Comparison of ENCODE assay signal across 11 mouse cellular contexts in the genomic region with DNA sequence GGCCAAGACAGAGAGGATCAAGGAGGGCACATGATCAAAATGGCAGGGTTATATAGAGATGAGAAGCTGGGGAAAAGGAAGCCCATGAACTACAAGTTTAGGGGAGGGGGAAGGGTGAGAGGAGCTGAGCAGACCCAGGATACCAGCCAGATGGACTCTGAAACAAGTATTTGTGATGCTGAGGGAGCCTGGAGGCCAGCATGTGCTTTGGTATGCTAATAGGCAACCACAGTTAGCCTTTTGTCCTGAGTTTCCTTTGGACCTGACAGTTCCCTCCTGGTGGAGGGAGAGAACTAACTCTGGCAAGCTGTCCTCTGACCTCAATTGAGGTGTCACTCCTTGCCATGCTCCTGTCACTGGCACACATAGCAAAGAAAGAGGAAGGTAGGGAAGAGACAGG. TPM values are rescaled to one million over a fixed set of nuclear protein-coding genes. Genes with fewer than 3 reads are reported as not detected.
DNase-seq lines count a peak whose midpoint lies in the region; ATAC-seq and TF ChIP-seq lines count a peak whose summit lies in the region.
"Had no signal": no experiment of that assay in that cellular context is flagged by ENCODE, and none has a peak within 500 bp of the region (broad histone marks: within the 10 kb centered on the region; RNA-seq: fewer than 3 reads in every experiment).

No protein-coding gene starts in this region.

- H3K4me1 ChIP-seq in kidney, adult 2 months (ENCODE audit: control insufficient read depth, insufficient read depth, low read length): peaks cover 8% of the 10 kb centered on the region; the same call in 1 of the 2 replicates
- no peaks in the 10 kb centered on the region for H3K4me1 ChIP-seq in kidney, embryonic 16.5 days (ENCODE audit: insufficient read depth, low read length)
- H3K4me1 ChIP-seq in ES-Bruce4 (ENCODE audit: control insufficient read depth, insufficient read depth, low read length): no peaks in the 10 kb centered on the region
- no peaks in the 10 kb centered on the region for H3K4me1 ChIP-seq in intestine, embryonic 16.5 days (ENCODE audit: control insufficient read depth, insufficient read depth, low read length)
- H3K4me1 ChIP-seq in thymus, adult 2 months (replicated peaks; ENCODE audit: control insufficient read depth, insufficient read depth, low read length): no peaks in the 10 kb centered on the region
- H3K4me1 ChIP-seq: embryonic facial prominence, embryonic 12.5 days; liver, embryonic 13.5 days; megakaryocyte, embryonic 14.5 days had no signal

- H3K9me3 ChIP-seq in kidney, embryonic 16.5 days (ENCODE audit: low read length): no peaks in the 10 kb centered on the region
- H3K9me3 ChIP-seq in ES-Bruce4 (replicated peaks; ENCODE audit: control insufficient read depth, insufficient read depth, low read length, poor library complexity, severe bottlenecking): no peaks in the 10 kb centered on the region
- H3K9me3 ChIP-seq in intestine, embryonic 16.5 days (ENCODE audit: control insufficient read depth, low read length): no peaks in the 10 kb centered on the region
- H3K9me3 ChIP-seq: embryonic facial prominence, embryonic 12.5 days; liver, embryonic 13.5 days; megakaryocyte, embryonic 14.5 days had no signal

- no peaks in the 10 kb centered on the region for H3K27me3 ChIP-seq in kidney, adult 2 months (replicated peaks; ENCODE audit: control insufficient read depth, insufficient read depth, low read length)
- no peaks in the 10 kb centered on the region; the same call in 1 of the 2 replicates for H3K27me3 ChIP-seq in kidney, embryonic 16.5 days (ENCODE audit: insufficient read depth, low read length)
- H3K27me3 ChIP-seq in ES-Bruce4 (ENCODE audit: control insufficient read depth, insufficient read depth, low read length, poor library complexity, severe bottlenecking): no peaks in the 10 kb centered on the region
- no peaks in the 10 kb centered on the region for H3K27me3 ChIP-seq in intestine, embryonic 16.5 days (replicated peaks; ENCODE audit: control insufficient read depth, insufficient read depth, low read length)
- no peaks in the 10 kb centered on the region for H3K27me3 ChIP-seq in thymus, adult 2 months (ENCODE audit: control insufficient read depth, insufficient read depth, low read length)
- H3K27me3 ChIP-seq: embryonic facial prominence, embryonic 12.5 days; liver, embryonic 13.5 days had no signal

- 0 out of 2 replicates have a peak, but pooled peaks have one; percentile 9 for TF ChIP-seq CTCF in kidney, adult 2 months (conservative IDR thresholded peaks at IDR 0.05; ENCODE audit: insufficient read depth, insufficient read length, low read depth, low read length)
- no peak for TF ChIP-seq CTCF in ES-Bruce4 (IDR thresholded peaks at IDR 0.05; ENCODE audit: low read depth, low read length)
- no peak for TF ChIP-seq CTCF in thymus, adult 2 months (IDR thresholded peaks at IDR 0.05; ENCODE audit: borderline replicate concordance, control insufficient read depth, extremely low read depth, insufficient read depth, low read length, poor library complexity)

- no peak overlapping the region for H3K4me3 ChIP-seq in kidney, adult 2 months (ENCODE audit: insufficient read depth, low read depth, low read length)
- no peak overlapping the region for H3K4me3 ChIP-seq in kidney, embryonic 16.5 days (ENCODE audit: low read length)
- H3K4me3 ChIP-seq in ES-Bruce4 (ENCODE audit: low read depth, low read length): no peak overlapping the region
- H3K4me3 ChIP-seq in intestine, embryonic 16.5 days (ENCODE audit: low read length): no peak overlapping the region
- no peak overlapping the region for H3K4me3 ChIP-seq in thymus, adult 2 months (ENCODE audit: control insufficient read depth, insufficient read depth, low read length)
- H3K4me3 ChIP-seq: embryonic facial prominence, embryonic 12.5 days; liver, embryonic 13.5 days; megakaryocyte, embryonic 14.5 days had no signal

- no peaks in the 10 kb centered on the region for H3K36me3 ChIP-seq in kidney, adult 2 months (ENCODE audit: control insufficient read depth, insufficient read depth, low read length)
- H3K36me3 ChIP-seq in kidney, embryonic 16.5 days (ENCODE audit: insufficient read depth, low read length): no peaks in the 10 kb centered on the region
- H3K36me3 ChIP-seq in ES-Bruce4 (ENCODE audit: control insufficient read depth, insufficient read depth, low read length, poor library complexity, severe bottlenecking): no peaks in the 10 kb centered on the region
- no peaks in the 10 kb centered on the region for H3K36me3 ChIP-seq in intestine, embryonic 16.5 days (ENCODE audit: control insufficient read depth, insufficient read depth, low read length)
- no peaks in the 10 kb centered on the region for H3K36me3 ChIP-seq in thymus, adult 2 months (ENCODE audit: control insufficient read depth, insufficient read depth, low read length)
- H3K36me3 ChIP-seq: embryonic facial prominence, embryonic 12.5 days; liver, embryonic 13.5 days had no signal

- H3K4me2 ChIP-seq in kidney, embryonic 16.5 days (replicated peaks; ENCODE audit: low read depth, low read length): no peak overlapping the region
- no peak overlapping the region for H3K4me2 ChIP-seq in intestine, embryonic 16.5 days (ENCODE audit: low read depth, low read length)
- H3K4me2 ChIP-seq: embryonic facial prominence, embryonic 12.5 days; liver, embryonic 13.5 days had no signal

- no peak for TF ChIP-seq POLR2A in kidney, adult 2 months (IDR thresholded peaks at IDR 0.05; ENCODE audit: low read depth, low read length)
- TF ChIP-seq POLR2A in ES-Bruce4 (IDR thresholded peaks at IDR 0.05; ENCODE audit: insufficient read depth, low read length): no peak
- TF ChIP-seq POLR2A in thymus, adult 2 months (IDR thresholded peaks at IDR 0.05; ENCODE audit: control insufficient read depth, extremely low read depth, insufficient read depth, low read length, poor library complexity): no peak

- TF ChIP-seq EP300 in ES-Bruce4 (IDR thresholded peaks at IDR 0.05; ENCODE audit: insufficient read depth, low read depth, low read length): peak; percentile 84

- ATAC-seq in kidney, embryonic 16.5 days (ENCODE audit: low FRiP score, low TSS enrichment): no peak; the same call in 1 of the 2 replicates
- ATAC-seq in intestine, embryonic 16.5 days: no peak

- peak; percentile 85 for DNase-seq in kidney, adult 2 months
- peak; percentile 38 for DNase-seq in Muller cell, postnatal 12 days (ENCODE audit: inconsistent ontology term)
- peak; percentile 66 to 89 for DNase-seq in kidney, adult 8-10 months
- DNase-seq in thymus, adult 2 months: no peak
- no peak for DNase-seq in heart, adult 18-20 months
- DNase-seq: liver, embryonic 13.5 days had no signal

- H3K27ac ChIP-seq in kidney, adult 2 months (ENCODE audit: insufficient read depth, low read depth, low read length): peak overlapping the region; percentile 99
- H3K27ac ChIP-seq in kidney, embryonic 16.5 days (ENCODE audit: low read length): no peak overlapping the region
- no peak overlapping the region for H3K27ac ChIP-seq in ES-Bruce4 (ENCODE audit: insufficient read depth, low read length)
- no peak overlapping the region for H3K27ac ChIP-seq in intestine, embryonic 16.5 days (ENCODE audit: low read length)
- no peak overlapping the region for H3K27ac ChIP-seq in thymus, adult 2 months (ENCODE audit: control insufficient read depth, insufficient read depth, low read length)
- H3K27ac ChIP-seq: embryonic facial prominence, embryonic 12.5 days; liver, embryonic 13.5 days had no signal

- no peak overlapping the region for H3K9ac ChIP-seq in kidney, embryonic 16.5 days (replicated peaks; ENCODE audit: low read length)
- H3K9ac ChIP-seq in ES-Bruce4 (ENCODE audit: low read depth, poor library complexity, severe bottlenecking): no peak overlapping the region
- H3K9ac ChIP-seq in intestine, embryonic 16.5 days (ENCODE audit: low read depth, low read length): no peak overlapping the region
- H3K9ac ChIP-seq: embryonic facial prominence, embryonic 12.5 days; liver, embryonic 13.5 days had no signal

RNA-seq across cellular contexts. Expression of gene 5430427O19Rik, which starts 41.2 kb away (rescaled TPM):
- polyA plus RNA-seq in kidney, adult 2 months (2012; rRNA removed): 0.05 and 0.08 TPM in 2 replicates
- polyA plus RNA-seq in kidney, embryonic 16.5 days (2015; fragmentation: Nextera tagmentation; extraction: Ambion mirVana): 0.07 and 0.15 TPM in 2 replicates
- polyA plus RNA-seq in ES-Bruce4 (2011; ENCODE audit: insufficient read depth, insufficient read length, low read depth, missing spikeins): not detected in 2 replicates
- polyA plus RNA-seq in intestine, embryonic 16.5 days (2015; fragmentation: Nextera tagmentation; extraction: Ambion mirVana): 0.17 and 0.21 TPM in 2 replicates
- polyA plus RNA-seq in thymus, adult 2 months (2012; rRNA removed): 0.19 and 0.34 TPM in 2 replicates
- total RNA-seq in heart, adult 18-20 months (2021): under 1 TPM; 0.17 to 0.33 TPM

RNA-seq across cellular contexts. Expression of gene Gk, which starts 52.4 kb away (rescaled TPM):
- 53.7 and 64.0 TPM in 2 replicates for polyA plus RNA-seq in kidney, adult 2 months (2012; rRNA removed)
- polyA plus RNA-seq in kidney, embryonic 16.5 days (2015; fragmentation: Nextera tagmentation; extraction: Ambion mirVana): 49.8 and 52.6 TPM in 2 replicates
- 9.8 and 10.5 TPM in 2 replicates for polyA plus RNA-seq in ES-Bruce4 (2011; ENCODE audit: insufficient read depth, insufficient read length, low read depth, missing spikeins)
- 39.3 and 55.9 TPM in 2 replicates for polyA plus RNA-seq in intestine, embryonic 16.5 days (2015; fragmentation: Nextera tagmentation; extraction: Ambion mirVana)
- polyA plus RNA-seq in thymus, adult 2 months (2012; rRNA removed): 1.9 and 3.0 TPM in 2 replicates
- 10 to 100 TPM; 20.2 to 30.0 TPM for total RNA-seq in heart, adult 18-20 months (2021)

Comparison
In these comparisons a context has a peak if more than half of its experiments do, and no peak if none do; other contexts are left out.
1. DNase-seq: peak in kidney, adult 2 months (single experiment), Muller cell, postnatal 12 days (single experiment) and kidney, adult 8-10 months (2 of 2); none in thymus, adult 2 months (single experiment) and heart, adult 18-20 months (0 of 2).